Mouse (Mus musculus) cerebellum, adult (tissue): Measurements from ENCODE around the gene Camk2b.
"Not testable (repeated sequence)": the region's sequence is repeated elsewhere in the genome, so short reads cannot be mapped to it uniquely, and the experiment has no call there.

Experiments
- ATAC-seq: cut with Nextera tagmentation; 2 replicates; pipeline ENCODE4 v1.9.2; 2017; ENCODE audit warnings: mild to moderate bottlenecking, moderate library complexity, mixed read lengths; ENCODE audit not compliant: insufficient number of reproducible peaks, low FRiP score, low TSS enrichment

Camk2b gene

GRCm38 (mm10) chr11:5952501-5952900, 113.7 kb downstream of the Camk2b start:
- ATAC-seq = no peak

DNA sequence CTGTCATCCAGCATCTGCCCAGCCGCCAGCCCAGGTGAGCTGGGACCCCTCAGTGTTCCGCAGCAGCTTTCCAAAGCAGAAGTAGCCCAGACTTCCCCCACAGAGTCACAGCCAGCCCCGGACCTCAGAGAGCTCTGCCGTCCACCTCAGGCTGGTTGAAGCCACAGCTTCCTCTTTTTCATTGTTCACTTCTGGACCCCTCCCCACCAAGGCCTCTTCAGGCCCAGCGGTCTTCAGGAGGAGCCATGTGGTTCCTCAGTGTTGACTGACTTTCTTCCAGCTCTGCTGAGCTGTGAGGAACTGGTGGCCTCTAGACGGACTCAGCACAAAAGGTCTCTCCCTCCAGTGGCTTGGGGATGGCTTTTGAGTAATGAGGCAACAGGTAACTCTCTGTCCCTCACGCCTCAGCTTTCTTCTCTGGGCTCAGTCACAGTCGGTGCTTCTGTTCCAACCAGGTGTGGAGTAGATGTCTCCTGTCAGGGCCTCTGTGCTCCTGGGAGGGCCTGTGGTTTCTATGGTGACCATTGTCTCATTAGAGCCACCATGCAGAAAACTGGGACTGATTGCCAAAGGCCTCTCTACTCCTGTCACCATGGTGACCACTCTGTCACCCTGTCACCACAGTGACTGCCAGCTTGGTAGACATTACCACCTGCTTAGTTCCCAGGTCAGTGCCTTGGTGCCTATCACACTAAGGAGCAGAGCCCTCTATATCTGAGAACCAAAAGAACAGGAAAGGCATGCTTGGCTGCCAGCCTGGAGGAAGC, 116.4 kb downstream of the Camk2b start, which contains the start of gene Gck:
Gene Gck, minus strand, starts transcription at position 496 of the 767 bp plus-strand sequence.
- no peak for ATAC-seq

- no peak for ATAC-seq
These were observed 117.5 kb downstream of the Camk2b start for GRCm38 (mm10) chr11:5948546-5949250.

- no peak for ATAC-seq
These were observed 118.4 kb downstream of the Camk2b start for GRCm38 (mm10) chr11:5947796-5948195.

DNA sequence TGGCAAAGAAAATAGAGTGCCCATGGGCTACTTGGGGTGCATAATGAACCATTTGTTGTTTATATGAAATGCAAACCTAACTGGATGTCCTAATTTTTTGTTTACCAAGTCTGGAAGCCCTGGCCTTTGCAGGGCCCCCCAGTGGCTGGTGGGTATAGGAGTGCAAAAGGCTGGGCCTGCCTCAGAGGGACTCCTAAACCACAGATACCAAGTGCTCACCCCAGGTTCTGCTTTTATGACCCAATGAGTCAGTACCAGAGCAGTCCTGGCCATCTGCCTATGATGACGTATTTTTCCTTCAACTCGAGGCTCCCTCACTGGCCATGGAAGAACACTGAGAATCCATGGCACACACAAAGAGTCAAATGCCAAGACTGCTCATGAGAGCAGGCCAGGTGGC, 121.1 kb downstream of the Camk2b start:
- no peak for ATAC-seq

DNA sequence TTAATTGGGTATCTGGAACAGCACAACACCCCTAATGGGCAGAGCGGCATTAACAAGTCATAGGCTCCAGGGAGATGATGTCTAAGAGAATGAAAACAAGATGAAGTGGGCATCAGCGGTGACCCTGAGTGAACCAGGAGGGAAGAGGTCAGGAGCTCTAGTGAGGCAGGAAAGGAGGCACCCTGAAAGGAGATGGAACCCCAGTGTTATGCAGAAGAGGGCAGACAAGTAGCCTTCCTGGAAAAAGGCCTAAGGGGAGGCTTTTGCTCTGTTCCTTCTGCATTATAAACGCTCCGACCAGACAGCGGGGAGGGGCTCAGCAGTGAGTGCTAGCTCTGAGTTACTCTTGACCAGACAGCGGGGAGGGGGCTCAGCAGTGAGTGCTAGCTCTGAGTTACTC, 123.2 kb downstream of the Camk2b start:
- no peak for ATAC-seq

DNA sequence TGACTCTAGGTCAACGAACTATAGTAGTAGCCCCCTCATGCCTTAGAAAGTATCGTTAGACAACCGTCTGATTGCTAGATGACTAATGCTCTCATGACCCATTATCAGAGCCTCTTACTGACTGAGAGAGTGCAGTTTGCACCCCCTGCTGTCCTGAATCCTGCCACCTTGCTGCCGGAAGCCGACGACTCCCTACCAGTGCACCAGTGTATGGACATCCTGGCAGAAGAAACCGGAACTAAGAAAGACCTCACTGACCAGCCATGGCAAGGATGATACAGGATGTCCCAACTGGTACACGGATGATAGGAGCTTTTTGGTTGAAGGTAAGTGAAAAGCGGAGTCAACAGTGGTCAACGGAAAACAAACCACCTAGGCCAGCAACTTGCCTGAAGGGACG, 131.6 kb downstream of the Camk2b start:
- ATAC-seq = not testable (repeated sequence)

DNA sequence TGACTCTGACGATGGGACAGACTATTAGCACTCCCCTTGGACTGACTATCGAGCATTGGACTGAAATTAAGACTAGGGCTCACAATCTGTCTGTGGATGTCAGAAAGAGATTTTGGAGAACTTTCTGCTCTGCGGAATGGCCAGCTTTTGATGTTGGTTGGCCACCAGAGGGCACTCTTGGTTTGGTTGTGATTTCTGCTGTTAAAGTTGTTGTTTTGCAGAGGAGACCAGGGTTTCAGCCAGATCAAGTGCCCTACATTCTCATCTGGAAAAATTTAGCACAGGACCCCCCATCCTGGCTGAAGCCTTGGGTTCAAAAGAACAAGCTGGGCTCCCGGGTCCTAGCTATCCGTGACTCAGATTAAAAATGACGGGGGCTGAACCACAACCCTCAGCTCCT, 134.2 kb downstream of the Camk2b start:
- ATAC-seq = not testable (repeated sequence)

DNA sequence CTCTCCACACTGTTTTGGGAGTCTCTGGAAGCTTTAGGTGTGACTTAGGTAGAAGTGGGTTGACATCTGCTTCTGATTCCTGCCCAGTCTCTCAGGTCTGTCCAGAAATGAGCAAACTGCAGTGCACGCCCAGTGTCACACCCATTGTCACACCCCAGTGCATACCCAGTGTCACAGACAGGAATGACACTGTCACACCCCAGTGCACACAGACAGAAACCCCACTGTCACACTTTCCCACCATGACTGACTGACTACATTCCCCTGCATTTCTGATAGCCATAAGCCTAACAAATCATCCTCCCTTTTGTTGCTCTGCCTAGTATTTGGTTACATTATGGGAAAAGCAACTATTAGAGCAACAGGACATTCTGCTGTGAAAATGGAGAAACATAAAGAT, 135.6 kb downstream of the Camk2b start:
- ATAC-seq = no peak

DNA sequence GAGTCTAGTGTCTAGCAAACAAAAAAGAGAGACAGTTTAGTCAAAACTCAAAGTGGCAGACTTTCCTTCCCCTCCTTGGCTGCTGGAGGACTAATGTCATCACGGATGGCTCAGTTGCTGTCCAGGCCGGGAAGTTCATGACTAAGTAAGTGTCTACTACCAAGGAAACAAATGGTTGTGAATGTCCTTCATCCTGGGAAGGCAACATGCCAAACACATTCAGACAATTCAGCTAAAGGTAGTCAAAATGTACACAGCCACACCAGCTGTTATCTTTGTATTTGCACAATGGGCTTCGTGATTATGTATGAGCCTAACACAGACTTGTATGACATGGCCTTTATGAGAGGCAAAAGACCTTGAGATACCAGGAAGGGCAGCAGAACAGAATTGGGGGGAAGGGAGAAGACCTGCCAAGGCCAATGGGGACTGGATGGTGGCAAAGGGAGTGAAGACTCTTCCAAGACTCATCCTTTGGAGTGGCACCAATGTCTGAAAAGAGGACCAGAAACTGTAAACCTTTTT, 139.4 kb downstream of the Camk2b start:
- no peak for ATAC-seq

DNA sequence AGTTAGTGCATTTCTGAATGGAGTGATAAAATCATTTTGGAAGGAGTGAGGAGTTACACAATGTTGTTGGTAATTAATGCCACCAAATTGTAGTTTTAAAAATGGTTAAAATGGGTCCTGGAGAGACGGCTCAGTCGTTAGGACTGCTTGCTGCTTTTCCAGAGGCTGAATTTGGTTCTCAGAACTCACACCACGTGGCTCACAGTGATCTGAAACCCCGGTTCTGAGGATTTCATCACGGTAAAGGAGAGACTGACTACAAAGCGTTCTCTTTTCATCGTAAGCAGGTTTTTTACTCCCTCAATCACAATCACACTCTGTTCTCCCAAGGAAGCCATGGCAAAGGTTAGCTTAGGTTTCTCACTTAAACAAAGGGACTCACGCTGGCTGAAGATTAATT, 141.5 kb downstream of the Camk2b start:
- ATAC-seq = no peak

- no peak for ATAC-seq
These were observed 145.7 kb downstream of the Camk2b start for GRCm38 (mm10) chr11:5920323-5920960.
